Mouse (Mus musculus) forebrain, embryonic 11.5 days (tissue): ENCODE data around the gene Shc1. TPM values are rescaled to one million over a fixed set of nuclear protein-coding genes. Genes with fewer than 3 reads are reported as not detected.

Experiments used
- ATAC-seq: fragments of 200-750 bp; cut with Nextera tagmentation; replicated peaks from 2 replicates; pipeline ENCODE4 v1.8.0; 2017; ENCODE audit warnings: moderate TSS enrichment; ENCODE audit not compliant: low FRiP score
- DNase-seq: peaks from one replicate; pipeline ENCODE4 v3.0.0-alpha.2; 2017; ENCODE audit warnings: low spot score
- H3K27ac ChIP-seq: fragments of 300-500 bp; sonication (generic); 2 replicates; pipeline ENCODE4 v1.5.1; 2014; ENCODE audit warnings: low read depth, low read length
- H3K27me3 ChIP-seq: fragments of 300-500 bp; sonication (generic); 2 replicates; pipeline ENCODE4 v1.6.1; 2014; ENCODE audit warnings: mild to moderate bottlenecking, low read length, mixed read lengths; ENCODE audit not compliant: control insufficient read depth, insufficient read depth
- H3K36me3 ChIP-seq: fragments of 300-500 bp; sonication (generic); 2 replicates; pipeline ENCODE4 v1.6.1; 2014; ENCODE audit warnings: mild to moderate bottlenecking, low read length, moderate library complexity, mixed read lengths; ENCODE audit not compliant: control insufficient read depth, insufficient read depth
- H3K4me1 ChIP-seq: fragments of 300-500 bp; sonication (generic); replicated peaks from 2 replicates; pipeline ENCODE4 v1.6.1; 2014; ENCODE audit warnings: low read length, mixed read lengths; ENCODE audit not compliant: control insufficient read depth, insufficient read depth
- H3K4me2 ChIP-seq: fragments of 300-500 bp; sonication (generic); 2 replicates; pipeline ENCODE4 v1.6.1; 2014; ENCODE audit warnings: low read depth, mild to moderate bottlenecking, low read length, moderate library complexity, mixed read lengths; ENCODE audit not compliant: severe bottlenecking
- H3K4me3 ChIP-seq: fragments of 300-500 bp; sonication (generic); 2 replicates; pipeline ENCODE4 v1.5.1; 2014; ENCODE audit warnings: low read depth, low read length
- H3K9ac ChIP-seq: fragments of 300-500 bp; sonication (generic); 2 replicates; pipeline ENCODE4 v1.6.1; 2014; ENCODE audit warnings: low read length
- H3K9me3 ChIP-seq: fragments of 300-500 bp; sonication (generic); 2 replicates; pipeline ENCODE4 v1.6.1; 2016; ENCODE audit warnings: low read length, mixed read lengths; ENCODE audit not compliant: control insufficient read depth
- WGBS: fragments of 180-500 bp; shearing (Covaris S2); extraction: QIAGEN DNeasy Blood & Tissue Kit; methylation state at CpG from one replicate; pipeline ENCODE4 v1.1.7; 2014; 5-methylcytosine and 5-hydroxymethylcytosine counted together
- polyA plus RNA-seq: library from polyadenylated mRNA; unstranded; fragments of >200 nt; fragmentation: Nextera tagmentation; extraction: Ambion mirVana; gene quantifications from 2 replicates; pipeline ENCODE4 v1.2.1, GENCODE M21; 2014

Gene Shc1
- 30.9 and 31.6 TPM in 2 replicates for polyA plus RNA-seq

DNA sequence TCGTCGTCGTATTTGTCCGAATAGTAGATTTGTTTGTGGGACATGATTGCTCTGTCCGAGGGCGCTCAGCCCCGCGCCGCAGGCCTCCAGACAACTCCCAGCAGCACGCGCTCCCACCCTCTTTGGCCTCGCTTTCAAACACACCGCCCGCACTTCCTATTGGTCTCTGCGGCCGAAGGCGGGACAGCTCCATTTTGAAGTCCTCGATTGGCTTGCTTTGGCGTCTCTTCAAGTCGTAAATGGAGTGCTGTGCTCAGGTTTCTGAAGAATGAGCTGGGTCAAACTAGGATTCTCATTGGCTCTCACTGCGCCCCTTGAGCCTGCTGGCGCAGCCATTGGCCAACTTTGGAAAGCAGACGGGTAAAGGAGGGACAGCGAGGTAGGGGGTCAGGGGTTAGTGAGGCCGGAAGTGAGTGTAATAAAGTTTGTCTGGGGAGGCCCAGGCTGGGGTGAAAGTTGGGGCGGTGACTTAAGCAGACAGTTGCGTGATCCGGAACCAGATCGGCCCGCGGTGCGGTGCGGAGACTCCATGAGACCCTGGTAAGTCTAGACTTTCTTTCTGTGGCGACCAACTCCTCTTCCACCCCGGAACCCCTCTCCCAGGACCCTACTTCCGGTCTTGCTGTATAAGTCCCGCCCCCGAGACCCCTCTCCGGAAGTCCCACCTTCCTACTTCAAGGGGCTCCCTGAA lies at the start of gene Shc1, which contains the start of gene Cks1b:
Gene Shc1, plus strand, starts transcription at position 274 of the 691 bp plus-strand sequence.
Gene Cks1b, minus strand, starts transcription at position 214 of the 691 bp plus-strand sequence.
- WGBS = under 1% methylated on average over 38 of the region's 39 CpGs
- peak within 1 kb of the TSS; percentile 57 for H3K4me3 ChIP-seq
- no peaks in the 10 kb centered on the region for H3K27me3 ChIP-seq
- ATAC-seq = peak; percentile 96
- peak; percentile 97 for DNase-seq
- peak within 1 kb of the TSS; percentile 85 for H3K27ac ChIP-seq
- H3K36me3 ChIP-seq = peaks cover 14% of the 10 kb centered on the region
- peaks cover 24% of the 10 kb centered on the region for H3K4me1 ChIP-seq
- H3K4me2 ChIP-seq = peak within 1 kb of the TSS; percentile 92
- no peaks in the 10 kb centered on the region for H3K9me3 ChIP-seq
- peak within 1 kb of the TSS; percentile 75 for H3K9ac ChIP-seq

DNA sequence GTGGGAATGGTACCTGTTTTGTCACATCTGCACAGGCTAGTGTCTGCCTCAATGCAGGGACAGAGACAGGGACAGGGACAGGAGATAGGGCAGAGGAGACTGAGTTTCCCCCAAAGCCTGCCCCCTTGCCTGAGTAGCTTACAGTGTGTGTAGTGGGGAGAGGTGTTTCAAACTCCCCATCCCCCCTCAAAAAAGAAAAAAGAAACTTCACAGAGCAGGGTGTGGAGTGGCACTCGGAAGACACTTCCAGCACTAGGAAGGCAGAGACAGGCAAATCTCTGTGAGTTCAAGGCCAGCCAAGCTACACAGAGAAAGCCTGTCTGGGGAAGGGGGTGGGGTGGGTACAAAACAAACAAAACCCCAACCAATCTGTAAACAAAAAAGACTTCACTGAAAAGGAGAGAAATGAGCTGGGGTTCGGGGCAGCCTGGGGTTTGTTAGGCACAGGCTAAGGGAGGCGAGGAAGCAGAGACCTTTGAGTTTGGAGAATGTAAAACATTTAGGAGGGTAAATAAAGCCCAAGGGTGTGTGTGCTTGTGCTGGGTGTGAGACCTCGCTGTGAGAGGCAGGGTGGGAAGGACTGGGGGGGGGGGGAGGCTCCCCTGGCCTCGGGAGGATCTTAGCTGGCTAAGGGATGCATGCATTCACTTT lies 44.5 kb upstream of the Shc1 start:
- DNase-seq = no peak
- no peak overlapping the region for H3K4me3 ChIP-seq
- H3K4me1 ChIP-seq = peaks cover 2% of the 10 kb centered on the region
- H3K36me3 ChIP-seq = no peaks in the 10 kb centered on the region
- H3K27me3 ChIP-seq = no peaks in the 10 kb centered on the region
- H3K9ac ChIP-seq = no peak overlapping the region
- H3K4me2 ChIP-seq = no peak overlapping the region
- WGBS = 48% methylated on average over 5 of the region's 5 CpGs
- no peak overlapping the region for H3K27ac ChIP-seq
- H3K9me3 ChIP-seq = no peaks in the 10 kb centered on the region
- ATAC-seq = no peak

- Histone ChIP-seq H3K36me3 (no peaks in the 10 kb centered on the region), H3K9me3 (no peaks in the 10 kb centered on the region), H3K4me2 (no peak overlapping the region; the same call in 1 of the 2 replicates), H3K9ac (no peak overlapping the region; the same call in 1 of the 2 replicates), H3K4me1 (peaks cover 4% of the 10 kb centered on the region), H3K27ac (no peak overlapping the region), H3K4me3 (peak overlapping the region; percentile 52; the same call in 1 of the 2 replicates), H3K27me3 (no peaks in the 10 kb centered on the region)
- ATAC-seq (peak; percentile 40; the same call in 1 of the 2 replicates), DNase-seq (no peak)
- WGBS = 66% methylated on average over 4 of the region's 4 CpGs
These were observed 40.4 kb upstream of the Shc1 start for GRCm38 (mm10) chr3:89377831-89378230.

DNA sequence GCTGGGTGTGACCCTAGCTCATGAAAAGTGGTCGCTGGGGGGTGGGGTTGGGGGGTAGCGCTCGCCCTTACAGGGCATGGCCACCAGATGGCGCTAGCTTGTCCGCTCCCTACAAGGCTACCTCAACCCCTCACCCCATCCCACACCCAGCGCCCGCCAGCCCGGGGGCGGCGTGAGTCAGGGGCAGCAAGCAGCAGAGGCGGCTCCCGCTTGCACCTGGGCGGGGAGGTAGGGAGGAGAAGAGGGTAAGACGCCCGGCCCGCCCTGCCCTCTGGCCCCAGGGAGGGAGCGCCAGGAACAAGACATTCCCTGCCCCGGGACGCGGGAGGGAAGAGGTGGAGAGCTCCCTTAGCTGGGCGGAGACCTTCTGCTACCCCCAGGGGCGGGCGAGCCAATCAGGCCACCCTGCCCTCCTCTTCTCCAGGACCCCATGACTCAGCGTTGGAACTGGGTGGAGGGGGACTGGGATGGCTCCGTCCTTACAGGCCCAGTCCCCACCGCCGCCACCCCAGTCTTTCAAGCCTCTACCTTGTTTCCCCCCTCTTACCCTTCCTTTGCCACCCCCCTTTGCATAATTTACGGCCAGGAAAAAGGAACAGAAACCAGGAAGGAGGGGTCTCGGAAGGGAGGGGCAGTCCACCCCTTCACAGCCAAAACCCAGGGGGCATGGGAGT lies 39.7 kb upstream of the Shc1 start:
- peak overlapping the region; percentile 73 for H3K9ac ChIP-seq
- peak; percentile 89 for ATAC-seq
- peak overlapping the region; percentile 86 for H3K4me2 ChIP-seq
- H3K27me3 ChIP-seq = no peaks in the 10 kb centered on the region
- DNase-seq = peak; percentile 94
- H3K9me3 ChIP-seq = no peaks in the 10 kb centered on the region
- H3K4me1 ChIP-seq = peaks cover 4% of the 10 kb centered on the region
- no peaks in the 10 kb centered on the region for H3K36me3 ChIP-seq
- peak overlapping the region; percentile 52 for H3K4me3 ChIP-seq
- no peak overlapping the region for H3K27ac ChIP-seq
- under 1% methylated on average over 26 of the region's 29 CpGs for WGBS

DNA sequence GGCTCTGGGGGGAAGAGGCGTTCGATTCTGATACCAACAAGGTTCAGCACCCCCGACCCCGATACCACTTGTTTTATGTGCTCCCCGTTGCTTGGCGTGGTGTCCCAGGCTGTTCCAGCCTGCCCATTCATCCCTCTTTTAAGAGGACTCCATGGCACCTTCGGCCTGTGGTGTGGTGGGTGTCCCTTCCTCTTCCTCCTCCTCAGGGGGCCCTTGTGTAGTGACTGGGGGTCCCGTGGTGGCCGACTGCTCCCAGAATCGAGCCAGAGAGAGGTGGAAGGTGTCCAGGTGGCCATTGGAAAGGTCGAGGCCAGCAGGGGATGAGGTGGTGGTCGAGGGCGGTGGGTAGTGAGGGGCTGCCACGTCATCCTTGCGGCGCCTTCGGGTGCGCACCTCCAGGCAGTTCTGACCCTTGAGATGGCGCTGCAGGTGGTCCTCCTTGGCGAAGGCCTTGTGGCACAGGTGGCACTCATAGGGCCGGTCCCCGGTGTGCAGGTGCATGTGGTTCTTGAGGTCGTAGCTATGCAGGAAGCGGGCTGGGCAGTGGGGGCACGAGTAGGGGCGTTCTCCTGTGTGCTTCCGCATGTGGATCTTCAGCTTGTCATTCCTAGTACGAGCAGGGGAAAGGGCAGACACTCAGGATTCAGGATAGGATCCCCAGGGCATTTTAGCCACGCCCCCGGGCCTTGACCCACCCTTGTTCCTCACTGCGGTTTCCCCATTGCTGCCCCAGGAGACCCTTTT lies 38.7 kb upstream of the Shc1 start:
- WGBS = 86% methylated on average over 31 of the region's 31 CpGs
- Histone ChIP-seq H3K4me3 (no peak overlapping the region), H3K9ac (no peak overlapping the region)

GRCm38 (mm10) chr3:89380291-89380690 lies 38.0 kb upstream of the Shc1 start:
- no peak overlapping the region for H3K9ac ChIP-seq
- ATAC-seq = no peak
- no peak overlapping the region for H3K27ac ChIP-seq
- WGBS = 95% methylated on average over 14 of the region's 14 CpGs
- H3K4me1 ChIP-seq = peaks cover 8% of the 10 kb centered on the region
- no peak overlapping the region for H3K4me2 ChIP-seq
- no peaks in the 10 kb centered on the region for H3K27me3 ChIP-seq
- no peak for DNase-seq
- H3K36me3 ChIP-seq = no peaks in the 10 kb centered on the region
- H3K9me3 ChIP-seq = no peaks in the 10 kb centered on the region
- no peak overlapping the region for H3K4me3 ChIP-seq

More for the DNA sequence above, 38.7 kb upstream of the Shc1 start:
- Histone ChIP-seq H3K9me3 (no peaks in the 10 kb centered on the region), H3K4me1 (peaks cover 5% of the 10 kb centered on the region), H3K27ac (no peak overlapping the region), H3K27me3 (no peaks in the 10 kb centered on the region), H3K36me3 (no peaks in the 10 kb centered on the region), H3K4me2 (no peak overlapping the region)
- ATAC-seq (no peak), DNase-seq (no peak)

DNA sequence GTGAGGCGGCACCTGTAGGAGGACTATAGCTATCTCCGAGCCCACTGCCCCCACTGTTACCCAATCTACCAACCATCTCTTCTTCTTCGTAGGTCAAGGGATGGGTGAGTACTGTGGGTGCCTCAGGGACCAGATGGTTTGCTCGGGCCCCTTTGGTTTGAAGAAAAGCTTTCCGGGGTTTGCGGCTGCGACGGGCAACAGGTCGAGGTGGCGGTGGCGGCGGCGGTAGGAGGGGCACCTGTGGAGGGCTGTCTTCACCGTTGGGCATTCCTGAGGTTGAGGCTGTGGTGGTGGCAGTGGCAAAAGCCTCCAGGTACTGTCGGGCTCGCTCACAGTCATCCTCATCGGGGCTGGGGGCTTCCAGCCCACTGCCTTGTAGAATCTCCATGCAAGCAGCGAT lies 37.5 kb upstream of the Shc1 start:
- Histone ChIP-seq H3K9ac (no peak overlapping the region), H3K4me3 (no peak overlapping the region), H3K36me3 (no peaks in the 10 kb centered on the region), H3K4me1 (peaks cover 8% of the 10 kb centered on the region), H3K27me3 (no peaks in the 10 kb centered on the region), H3K27ac (no peak overlapping the region), H3K9me3 (no peaks in the 10 kb centered on the region), H3K4me2 (no peak overlapping the region)
- DNase-seq = no peak
- ATAC-seq = no peak
- 93% methylated on average over 18 of the region's 18 CpGs for WGBS

GRCm38 (mm10) chr3:89381233-89381632 lies 37.0 kb upstream of the Shc1 start:
- H3K4me2 ChIP-seq = no peak overlapping the region
- H3K4me1 ChIP-seq = peaks cover 8% of the 10 kb centered on the region
- DNase-seq (no peak), ATAC-seq (no peak)
- no peaks in the 10 kb centered on the region for H3K27me3 ChIP-seq
- no peak overlapping the region for H3K27ac ChIP-seq
- H3K9me3 ChIP-seq = no peaks in the 10 kb centered on the region
- WGBS = 83% methylated on average over 11 of the region's 11 CpGs
- no peaks in the 10 kb centered on the region for H3K36me3 ChIP-seq
- H3K4me3 ChIP-seq = no peak overlapping the region
- no peak overlapping the region for H3K9ac ChIP-seq
